Mouse (Mus musculus): ENCODE data around the gene Kif17.
A peak's percentile ranks its signal among the peaks of the same experiment; 100 is the strongest.

GRCm38 (mm10) chr4:138316369-138316768 is 66.1 kb downstream of the Kif17 start:
- no peak for TF ChIP-seq POLR2A (IDR thresholded peaks at IDR 0.05; ENCODE audit: low read depth, low read length)
- TF ChIP-seq CTCF (conservative IDR thresholded peaks at IDR 0.05; ENCODE audit: insufficient read depth, insufficient read length, low read depth, low read length), result peak; percentile 22
